Mouse (Mus musculus) olfactory bulb, adult 2 months (tissue): ENCODE data around the gene Dnah12. TPM values are rescaled to one million over a fixed set of nuclear protein-coding genes. Genes with fewer than 3 reads are reported as not detected.

ENCODE experiments used
- H3K27ac ChIP-seq: fragments of 200-500 bp; 2 replicates; pipeline ENCODE4 v1.5.1; 2012; ENCODE audit warnings: low read depth, low read length; ENCODE audit not compliant: insufficient read depth
- H3K4me1 ChIP-seq: fragments of 200-500 bp; 2 replicates; pipeline ENCODE4 v1.6.1; 2012; ENCODE audit warnings: low read length; ENCODE audit not compliant: control insufficient read depth, insufficient read depth
- H3K4me3 ChIP-seq: fragments of 200-500 bp; 2 replicates; pipeline ENCODE4 v1.5.1; 2012; ENCODE audit warnings: mild to moderate bottlenecking, low read depth, low read length, moderate library complexity; ENCODE audit not compliant: insufficient read depth
- CTCF ChIP-seq: fragments of 200-500 bp; IDR thresholded peaks from 2 replicates; pipeline ENCODE4 v1.5.1; 2012; ENCODE audit warnings: low read depth, mild to moderate bottlenecking, low read length, moderate library complexity; ENCODE audit not compliant: insufficient read depth
- POLR2A ChIP-seq: fragments of 200-500 bp; IDR thresholded peaks from 2 replicates; pipeline ENCODE4 v1.6.1; 2012; ENCODE audit warnings: mild to moderate bottlenecking, low read depth, low read length, moderate library complexity; ENCODE audit not compliant: insufficient read depth
- WGBS: fragments of 180-500 bp; shearing (Covaris S2); methylation state at CpG from one replicate; pipeline ENCODE4 v1.1.7; 2018; 5-methylcytosine and 5-hydroxymethylcytosine counted together
- polyA plus RNA-seq: library from polyadenylated mRNA; stranded (reverse); fragments of >200 nt; gene quantifications from 2 replicates; pipeline ENCODE4 v1.2.4, GENCODE M21; 2012; ENCODE audit warnings: low replicate concordance; ENCODE audit not compliant: missing spikeins, insufficient read depth, insufficient read length

Gene Dnah12
- polyA plus RNA-seq: not detected in 2 replicates

GRCm38 (mm10) chr14:26692974-26693373 is at the start of gene Dnah12:
Dnah12 (plus strand) TSS chr14:26693274.
- TF ChIP-seq POLR2A (no peak), CTCF (no peak)
- H3K4me3 ChIP-seq: no peak within 1 kb of the TSS
- no peaks in the 10 kb centered on the region for H3K4me1 ChIP-seq
- WGBS: 79% methylated on average over 3 of the region's 3 CpGs
- no peak within 1 kb of the TSS for H3K27ac ChIP-seq

- H3K27ac ChIP-seq: no peak overlapping the region
- no peak overlapping the region for H3K4me3 ChIP-seq
- TF ChIP-seq POLR2A (no peak), CTCF (no peak)
- H3K4me1 ChIP-seq: no peaks in the 10 kb centered on the region
- WGBS: 43% methylated on average over 5 of the region's 5 CpGs
Observed at GRCm38 (mm10) chr14:26645989-26646650, 47.0 kb upstream of the Dnah12 start.

- TF ChIP-seq POLR2A: no peak
- no peak for TF ChIP-seq CTCF
- Histone ChIP-seq H3K4me1 (no peaks in the 10 kb centered on the region), H3K27ac (no peak overlapping the region), H3K4me3 (no peak overlapping the region)
- 54% methylated on average over 2 of the region's 2 CpGs for WGBS
Observed at GRCm38 (mm10) chr14:26647811-26648210, 45.3 kb upstream of the Dnah12 start.

GRCm38 (mm10) chr14:26651901-26652300 is 41.2 kb upstream of the Dnah12 start:
- TF ChIP-seq CTCF: no peak
- TF ChIP-seq POLR2A: no peak
- no peaks in the 10 kb centered on the region for H3K4me1 ChIP-seq

GRCm38 (mm10) chr14:26658178-26658577 is 34.9 kb upstream of the Dnah12 start:
- no peaks in the 10 kb centered on the region for H3K4me1 ChIP-seq
- TF ChIP-seq POLR2A (no peak), CTCF (no peak)

More at GRCm38 (mm10) chr14:26651901-26652300, 41.2 kb upstream of the Dnah12 start:
- Histone ChIP-seq H3K27ac (no peak overlapping the region), H3K4me3 (no peak overlapping the region)

GRCm38 (mm10) chr14:26660233-26660632 is 32.8 kb upstream of the Dnah12 start:
- WGBS: 93% methylated on average over 1 of the region's 1 CpGs
- no peaks in the 10 kb centered on the region for H3K4me1 ChIP-seq

More at GRCm38 (mm10) chr14:26658178-26658577, 34.9 kb upstream of the Dnah12 start:
- H3K4me3 ChIP-seq: no peak overlapping the region
- no peak overlapping the region for H3K27ac ChIP-seq

GRCm38 (mm10) chr14:26662016-26662415 is 31.1 kb upstream of the Dnah12 start:
- H3K27ac ChIP-seq: no peak overlapping the region
- peaks cover 3% of the 10 kb centered on the region; the same call in 1 of the 2 replicates for H3K4me1 ChIP-seq
- 91% methylated on average over 3 of the region's 3 CpGs for WGBS
- no peak overlapping the region for H3K4me3 ChIP-seq
- no peak for TF ChIP-seq CTCF
- TF ChIP-seq POLR2A: no peak

More at GRCm38 (mm10) chr14:26660233-26660632, 32.8 kb upstream of the Dnah12 start:
- no peak overlapping the region for H3K4me3 ChIP-seq
- H3K27ac ChIP-seq: no peak overlapping the region
- TF ChIP-seq CTCF (no peak), POLR2A (no peak)

- Histone ChIP-seq H3K4me3 (no peak overlapping the region), H3K27ac (no peak overlapping the region), H3K4me1 (peaks cover 3% of the 10 kb centered on the region; the same call in 1 of the 2 replicates)
- TF ChIP-seq POLR2A (no peak), CTCF (no peak)
- WGBS: 93% methylated on average over 2 of the region's 2 CpGs
Observed at GRCm38 (mm10) chr14:26662488-26662887, 30.6 kb upstream of the Dnah12 start.

- no peak overlapping the region for H3K4me3 ChIP-seq
- no peak for TF ChIP-seq POLR2A
- no peak for TF ChIP-seq CTCF
- peaks cover 6% of the 10 kb centered on the region; the same call in 1 of the 2 replicates for H3K4me1 ChIP-seq
- H3K27ac ChIP-seq: no peak overlapping the region
- WGBS: 90% methylated on average over 2 of the region's 2 CpGs
Observed at GRCm38 (mm10) chr14:26663851-26664250, 29.2 kb upstream of the Dnah12 start.

- Histone ChIP-seq H3K4me3 (peak overlapping the region; percentile 84), H3K4me1 (peaks cover 6% of the 10 kb centered on the region; the same call in 1 of the 2 replicates), H3K27ac (no peak overlapping the region)
- no peak for TF ChIP-seq POLR2A
- no peak for TF ChIP-seq CTCF
- 24% methylated on average over 6 of the region's 6 CpGs for WGBS
Observed at GRCm38 (mm10) chr14:26667991-26668370, 25.1 kb upstream of the Dnah12 start.
